Mouse (Mus musculus) lung, embryonic 14.5 days (tissue): ENCODE data around the gene Podn. TPM values are rescaled to one million over a fixed set of nuclear protein-coding genes. Genes with fewer than 3 reads are reported as not detected.

Experiments
- ATAC-seq: fragments of 200-750 bp; cut with Nextera tagmentation; 2 replicates; pipeline ENCODE4 v1.8.0; 2017; ENCODE audit warnings: mild to moderate bottlenecking, moderate TSS enrichment, moderate library complexity; ENCODE audit not compliant: insufficient read depth
- DNase-seq: peaks from one replicate; pipeline ENCODE4 v3.0.0-alpha.2; 2015
- H3K27ac ChIP-seq: fragments of 300-500 bp; sonication (generic); 2 replicates; pipeline ENCODE4 v1.5.1; 2014; ENCODE audit warnings: low read depth, mild to moderate bottlenecking, moderate library complexity
- H3K27me3 ChIP-seq: fragments of 300-500 bp; sonication (generic); 2 replicates; pipeline ENCODE4 v1.6.1; 2014; ENCODE audit warnings: low read length, control low read depth; ENCODE audit not compliant: insufficient read depth
- H3K36me3 ChIP-seq: fragments of 300-500 bp; sonication (generic); 2 replicates; pipeline ENCODE4 v1.6.1; 2014; ENCODE audit warnings: control low read depth; ENCODE audit not compliant: insufficient read depth
- H3K4me1 ChIP-seq: fragments of 300-500 bp; sonication (generic); 2 replicates; pipeline ENCODE4 v1.6.1; 2014; ENCODE audit warnings: antibody characterized with exemption, control low read depth; ENCODE audit not compliant: insufficient read depth
- H3K4me2 ChIP-seq: fragments of 300-500 bp; sonication (generic); 2 replicates; pipeline ENCODE4 v1.6.1; 2014; ENCODE audit warnings: mild to moderate bottlenecking
- H3K4me3 ChIP-seq: fragments of 300-500 bp; sonication (generic); 2 replicates; pipeline ENCODE4 v1.5.1; 2014; ENCODE audit warnings: low read depth, low read length
- H3K9ac ChIP-seq: fragments of 300-500 bp; sonication (generic); 2 replicates; pipeline ENCODE4 v1.6.1; 2014
- H3K9me3 ChIP-seq: fragments of 300-500 bp; sonication (generic); 2 replicates; pipeline ENCODE4 v1.6.1; 2016; ENCODE audit warnings: low read depth, low read length, control low read depth
- CTCF ChIP-seq: IDR thresholded peaks from 2 replicates; pipeline ENCODE4 v1.5.1; 2016; ENCODE audit warnings: antibody characterized with exemption, low read depth
- WGBS: fragments of 180-500 bp; shearing (Covaris S2); extraction: QIAGEN DNeasy Blood & Tissue Kit; methylation state at CpG from one replicate; pipeline ENCODE4 v1.1.7; 2014; 5-methylcytosine and 5-hydroxymethylcytosine counted together
- polyA plus RNA-seq: library from polyadenylated mRNA; unstranded; fragments of >200 nt; fragmentation: Nextera tagmentation; extraction: Ambion mirVana; gene quantifications from 2 replicates; pipeline ENCODE4 v1.2.1, GENCODE M21; 2014

Podn gene
- polyA plus RNA-seq, 1 experiment from 2014 or later, result 3.5 TPM

DNA sequence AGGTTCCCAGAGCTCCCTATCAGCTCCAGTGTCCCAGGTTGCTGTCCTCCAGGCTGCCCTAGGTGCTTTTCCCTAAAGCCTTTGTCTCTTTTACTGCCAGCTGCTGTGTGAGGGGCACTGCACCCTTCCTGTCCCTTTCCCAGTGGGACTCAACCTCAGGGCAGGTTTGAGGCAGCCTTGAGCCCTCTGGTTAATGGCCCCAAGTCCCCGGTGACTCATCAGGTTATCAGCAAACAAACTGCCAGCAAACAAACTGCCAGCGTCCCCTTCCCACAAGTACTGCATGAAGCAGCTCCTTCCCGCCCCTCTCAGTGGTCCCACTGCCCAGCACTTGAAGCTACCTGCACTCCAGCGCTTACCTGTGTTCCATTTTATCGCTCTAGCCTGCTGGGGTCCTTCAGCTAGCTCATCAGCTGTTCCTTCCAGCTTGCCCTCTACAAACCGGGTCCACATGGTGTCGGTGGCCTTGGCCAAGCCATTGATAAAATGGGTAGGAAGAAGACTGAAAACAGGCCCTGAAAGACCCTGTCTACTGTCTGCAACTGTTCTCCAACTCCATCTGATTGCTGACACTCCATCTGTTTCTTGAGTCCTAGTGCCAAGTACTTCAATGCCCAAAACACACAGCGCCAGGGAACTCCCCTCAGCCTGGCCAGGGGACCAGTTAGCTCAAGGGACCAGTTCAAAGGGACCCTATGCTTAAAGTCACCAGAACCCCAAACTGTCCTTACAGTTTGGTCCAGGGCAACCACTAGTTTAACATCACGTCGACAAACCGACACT lies 109.7 kb downstream of the Podn start:
- Histone ChIP-seq H3K9me3 (no peaks in the 10 kb centered on the region), H3K4me3 (no peak overlapping the region), H3K36me3 (no peaks in the 10 kb centered on the region), H3K4me2 (no peak overlapping the region), H3K4me1 (peaks cover 2% of the 10 kb centered on the region; the same call in 1 of the 2 replicates), H3K27me3 (no peaks in the 10 kb centered on the region), H3K27ac (no peak overlapping the region), H3K9ac (no peak overlapping the region)
- no peak for DNase-seq
- 82% methylated on average over 11 of the region's 11 CpGs for WGBS
- ATAC-seq, result no peak
- TF ChIP-seq CTCF, result no peak

GRCm38 (mm10) chr4:107985812-107986211 lies 110.4 kb downstream of the Podn start:
- DNase-seq, result no peak
- ATAC-seq, result no peak
- H3K36me3 ChIP-seq, result no peaks in the 10 kb centered on the region
- no peak overlapping the region for H3K27ac ChIP-seq
- WGBS, result 86% methylated on average over 5 of the region's 5 CpGs
- H3K4me3 ChIP-seq, result no peak overlapping the region
- H3K9me3 ChIP-seq, result no peaks in the 10 kb centered on the region
- TF ChIP-seq CTCF, result no peak
- no peak overlapping the region for H3K9ac ChIP-seq
- no peaks in the 10 kb centered on the region for H3K27me3 ChIP-seq
- no peak overlapping the region for H3K4me2 ChIP-seq
- no peaks in the 10 kb centered on the region for H3K4me1 ChIP-seq

- TF ChIP-seq CTCF, result no peak
- ATAC-seq (peak; percentile 58; the same call in 1 of the 2 replicates), DNase-seq (peak; percentile 70)
- Histone ChIP-seq H3K27ac (peak overlapping the region; percentile 56; the same call in 1 of the 2 replicates), H3K9ac (no peak overlapping the region), H3K4me2 (no peak overlapping the region), H3K9me3 (no peaks in the 10 kb centered on the region), H3K27me3 (no peaks in the 10 kb centered on the region), H3K36me3 (no peaks in the 10 kb centered on the region), H3K4me1 (no peaks in the 10 kb centered on the region), H3K4me3 (no peak overlapping the region)
- WGBS, result 49% methylated on average over 7 of the region's 7 CpGs
Measured at GRCm38 (mm10) chr4:107984282-107984981, 111.8 kb downstream of the Podn start.

DNA sequence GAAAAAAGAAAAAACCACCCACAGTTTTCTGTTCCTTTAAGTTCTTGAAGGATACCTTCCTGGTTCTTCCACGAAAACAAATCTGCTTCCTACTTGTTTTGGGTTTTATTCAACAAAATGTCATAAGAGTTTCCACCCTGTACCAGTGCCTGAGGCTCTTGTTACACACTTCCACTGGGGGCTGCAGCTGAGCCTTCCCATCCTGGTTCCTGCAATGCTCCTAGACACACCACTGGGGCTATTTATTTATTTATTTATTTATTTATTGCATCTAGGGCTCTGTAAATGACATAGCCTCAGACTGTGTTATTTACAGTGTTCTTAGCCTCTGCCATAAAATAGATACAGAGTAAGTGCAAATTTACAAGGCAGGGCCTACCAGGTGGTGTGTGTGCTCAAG lies 112.5 kb downstream of the Podn start:
- WGBS, result 66% methylated on average over 1 of the region's 1 CpGs
- no peak overlapping the region for H3K9ac ChIP-seq
- ATAC-seq (no peak), DNase-seq (no peak)
- no peaks in the 10 kb centered on the region for H3K27me3 ChIP-seq
- no peak overlapping the region for H3K4me3 ChIP-seq
- H3K4me1 ChIP-seq, result no peaks in the 10 kb centered on the region
- no peaks in the 10 kb centered on the region for H3K9me3 ChIP-seq
- peak overlapping the region; percentile 19; the same call in 1 of the 2 replicates for H3K27ac ChIP-seq
- no peak overlapping the region for H3K4me2 ChIP-seq
- no peaks in the 10 kb centered on the region for H3K36me3 ChIP-seq
- no peak for TF ChIP-seq CTCF

DNA sequence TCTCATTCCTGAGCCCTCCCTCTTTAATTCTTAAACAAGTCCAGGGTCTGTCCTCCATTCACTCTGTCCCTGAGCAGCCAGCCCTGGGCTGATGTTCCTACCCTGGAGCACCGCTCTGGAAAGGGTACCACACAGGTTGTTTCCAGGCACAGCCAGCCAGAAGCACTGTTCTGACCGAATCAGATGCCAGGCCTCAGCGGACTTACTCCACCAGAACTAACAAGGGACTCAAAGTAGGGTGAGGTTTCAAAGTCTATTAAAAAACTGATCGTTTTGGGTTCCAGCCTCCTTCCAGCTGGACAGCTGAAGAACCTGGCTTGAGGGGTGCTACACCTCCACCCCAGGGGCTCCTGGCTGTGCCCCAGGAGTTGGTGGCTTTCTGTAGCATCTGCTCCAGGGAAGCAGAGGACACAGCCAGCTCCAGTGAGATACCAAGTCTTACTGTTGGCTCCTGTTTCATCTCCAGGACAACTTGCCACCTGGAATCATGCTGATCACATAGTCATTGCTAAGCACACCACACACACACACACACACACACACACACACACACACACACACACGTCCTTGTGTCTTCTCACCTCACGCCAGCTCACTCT lies 116.1 kb downstream of the Podn start:
- no peak for TF ChIP-seq CTCF
- Histone ChIP-seq H3K36me3 (no peaks in the 10 kb centered on the region), H3K9ac (no peak overlapping the region), H3K27ac (peak overlapping the region; percentile 58; the same call in 1 of the 2 replicates), H3K4me3 (no peak overlapping the region), H3K27me3 (no peaks in the 10 kb centered on the region), H3K4me1 (no peaks in the 10 kb centered on the region), H3K4me2 (no peak overlapping the region), H3K9me3 (no peaks in the 10 kb centered on the region)
- WGBS, result 73% methylated on average over 6 of the region's 6 CpGs
- ATAC-seq (no peak), DNase-seq (no peak)

DNA sequence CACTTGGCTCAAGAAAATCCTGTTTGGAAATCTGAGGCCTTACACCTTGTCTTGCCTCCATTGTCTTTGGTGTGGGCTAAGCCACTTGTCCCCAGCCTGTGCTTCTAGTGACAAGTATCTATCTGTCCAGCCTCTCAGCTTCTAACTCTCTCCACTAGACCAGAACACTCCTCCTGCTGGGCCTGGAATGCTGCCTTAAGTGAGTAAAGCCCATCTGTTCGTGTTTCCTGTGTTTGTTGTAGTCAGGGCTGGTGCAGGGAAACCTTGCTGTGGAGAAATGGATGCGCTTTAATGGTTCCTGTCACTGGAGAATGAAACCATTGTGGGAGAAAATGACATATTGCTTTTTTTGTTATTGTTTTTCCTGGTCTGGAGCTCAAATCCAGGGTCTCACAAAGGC lies 116.7 kb downstream of the Podn start:
- H3K4me1 ChIP-seq, result no peaks in the 10 kb centered on the region
- peak overlapping the region; percentile 54 for H3K27ac ChIP-seq
- WGBS, result 40% methylated on average over 2 of the region's 2 CpGs
- TF ChIP-seq CTCF, result no peak
- no peak overlapping the region for H3K4me3 ChIP-seq
- DNase-seq, result peak; percentile 55
- no peaks in the 10 kb centered on the region for H3K9me3 ChIP-seq
- no peak overlapping the region for H3K4me2 ChIP-seq
- no peak overlapping the region for H3K9ac ChIP-seq
- ATAC-seq, result no peak
- no peaks in the 10 kb centered on the region for H3K36me3 ChIP-seq
- no peaks in the 10 kb centered on the region for H3K27me3 ChIP-seq

DNA sequence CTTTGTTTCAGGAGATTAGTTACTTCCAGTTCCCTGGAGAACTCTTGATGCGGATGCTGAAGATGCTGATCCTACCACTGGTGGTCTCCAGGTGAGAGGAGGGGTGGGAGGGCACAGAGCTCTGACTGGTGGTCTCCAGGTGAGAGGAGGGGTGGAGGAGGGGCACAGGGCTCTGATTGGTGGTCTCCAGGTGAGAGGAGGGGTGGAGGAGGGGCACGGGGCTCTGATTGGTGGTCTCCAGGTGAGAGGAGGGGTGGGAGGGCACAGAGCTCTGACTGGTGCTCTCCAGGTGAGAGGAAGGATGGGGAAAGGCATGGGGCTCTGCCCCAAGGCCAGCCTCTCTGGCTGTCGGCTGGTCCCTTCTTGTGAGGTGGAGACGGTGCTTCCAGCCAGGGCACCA lies 118.7 kb downstream of the Podn start:
- H3K9ac ChIP-seq, result no peak overlapping the region
- H3K27ac ChIP-seq, result no peak overlapping the region
- no peaks in the 10 kb centered on the region for H3K36me3 ChIP-seq
- ATAC-seq (no peak), DNase-seq (no peak)
- no peak overlapping the region for H3K4me3 ChIP-seq
- no peak for TF ChIP-seq CTCF
- H3K4me2 ChIP-seq, result no peak overlapping the region
- WGBS, result 30% methylated on average over 4 of the region's 4 CpGs
- no peaks in the 10 kb centered on the region for H3K4me1 ChIP-seq
- H3K9me3 ChIP-seq, result no peaks in the 10 kb centered on the region
- no peaks in the 10 kb centered on the region for H3K27me3 ChIP-seq
